Mouse (Mus musculus) neural tube, embryonic 11.5 days (tissue): ENCODE results near the gene Fgf12. TPM values are rescaled to one million over a fixed set of nuclear protein-coding genes. Genes with fewer than 3 reads are reported as not detected.

Experiments used
- ATAC-seq: fragments of 200-750 bp; cut with Nextera tagmentation; 2 replicates; pipeline ENCODE4 v1.8.0; 2017; ENCODE audit warnings: moderate number of reproducible peaks, mild to moderate bottlenecking, moderate TSS enrichment, moderate library complexity; ENCODE audit not compliant: insufficient read depth, low FRiP score, low TSS enrichment
- DNase-seq: peaks from one replicate; pipeline ENCODE4 v3.0.0-alpha.2; 2015; ENCODE audit warnings: low spot score
- H3K27ac ChIP-seq: fragments of 300-500 bp; sonication (generic); 2 replicates; pipeline ENCODE4 v1.5.1; 2014; ENCODE audit warnings: low read depth, mild to moderate bottlenecking, low read length
- H3K27me3 ChIP-seq: fragments of 300-500 bp; sonication (generic); 2 replicates; pipeline ENCODE4 v1.6.1; 2014; ENCODE audit warnings: mild to moderate bottlenecking, low read length, mixed read lengths; ENCODE audit not compliant: control insufficient read depth, insufficient read depth
- H3K36me3 ChIP-seq: fragments of 300-500 bp; sonication (generic); 2 replicates; pipeline ENCODE4 v1.6.1; 2014; ENCODE audit warnings: mild to moderate bottlenecking, low read length, moderate library complexity, mixed read lengths; ENCODE audit not compliant: control insufficient read depth, insufficient read depth
- H3K4me1 ChIP-seq: fragments of 300-500 bp; sonication (generic); 2 replicates; pipeline ENCODE4 v1.6.1; 2014; ENCODE audit warnings: low read length, mixed read lengths; ENCODE audit not compliant: control insufficient read depth, insufficient read depth
- H3K4me2 ChIP-seq: fragments of 300-500 bp; sonication (generic); 2 replicates; pipeline ENCODE4 v1.6.1; 2014; ENCODE audit warnings: low read depth, mild to moderate bottlenecking, moderate library complexity
- H3K4me3 ChIP-seq: fragments of 300-500 bp; sonication (generic); 2 replicates; pipeline ENCODE4 v1.5.1; 2014; ENCODE audit warnings: low read depth, low read length
- H3K9ac ChIP-seq: fragments of 300-500 bp; sonication (generic); 2 replicates; pipeline ENCODE4 v1.6.1; 2014; ENCODE audit warnings: mild to moderate bottlenecking, low read length
- H3K9me3 ChIP-seq: fragments of 300-500 bp; sonication (generic); 2 replicates; pipeline ENCODE4 v1.6.1; 2016; ENCODE audit warnings: low read length; ENCODE audit not compliant: control insufficient read depth
- WGBS: fragments of 180-500 bp; shearing (Covaris S2); extraction: QIAGEN DNeasy Blood & Tissue Kit; methylation state at CpG from one replicate; pipeline ENCODE4 v1.1.7; 2014; 5-methylcytosine and 5-hydroxymethylcytosine counted together
- polyA plus RNA-seq: library from polyadenylated mRNA; unstranded; fragments of >200 nt; fragmentation: Nextera tagmentation; extraction: Ambion mirVana; gene quantifications from 2 replicates; pipeline ENCODE4 v1.2.1, GENCODE M21; 2014

Gene Fgf12
- polyA plus RNA-seq, 1 experiment from 2014 or later = 7.8 TPM

DNA sequence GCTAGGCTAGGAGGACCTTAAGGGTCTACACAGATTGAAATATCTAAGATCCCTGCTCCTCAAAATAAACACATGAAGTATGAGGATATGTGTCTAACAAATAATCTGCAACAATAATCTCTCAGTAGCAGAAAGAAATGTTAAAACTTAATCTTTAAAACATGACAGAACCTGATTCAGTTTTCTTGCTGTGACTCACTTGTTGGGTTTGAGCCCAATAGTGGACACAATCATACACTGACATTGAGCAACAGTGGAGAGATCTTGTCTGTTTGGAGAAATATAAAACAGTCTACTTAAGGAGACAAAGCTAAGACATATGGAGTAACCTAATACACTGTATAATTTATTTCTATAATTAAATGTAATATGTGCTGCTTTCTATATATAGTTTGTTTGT, 379.6 kb downstream of the Fgf12 start:
- Histone ChIP-seq H3K27ac (no peak overlapping the region), H3K4me2 (no peak overlapping the region), H3K4me3 (no peak overlapping the region), H3K27me3 (no peaks in the 10 kb centered on the region), H3K4me1 (no peaks in the 10 kb centered on the region), H3K9me3 (no peaks in the 10 kb centered on the region), H3K36me3 (no peaks in the 10 kb centered on the region), H3K9ac (no peak overlapping the region)
- DNase-seq (no peak), ATAC-seq (no peak)

- no peak overlapping the region for H3K9ac ChIP-seq
- no peak for DNase-seq
- 89% methylated on average over 2 of the region's 2 CpGs for WGBS
Observed at GRCm38 (mm10) chr16:28350624-28351023, 402.2 kb downstream of the Fgf12 start.

DNA sequence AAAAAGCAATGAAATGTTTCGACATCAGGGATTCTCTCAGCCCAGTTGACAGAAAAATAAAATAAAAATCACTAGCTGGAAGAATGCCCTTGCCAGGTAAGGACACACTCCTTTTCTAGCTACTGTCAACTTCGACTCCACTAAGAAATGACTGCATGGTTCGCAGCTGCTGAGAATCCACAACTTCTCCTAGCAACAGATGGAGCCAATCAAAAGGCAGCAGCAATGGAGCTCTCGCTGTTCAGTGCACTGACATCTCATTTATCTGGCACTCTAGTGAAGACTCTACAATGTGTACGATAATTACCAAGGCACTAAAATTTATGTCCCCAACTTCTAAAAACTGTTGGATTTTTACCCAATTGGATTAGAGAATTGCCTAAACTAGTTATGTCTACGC, 407.5 kb downstream of the Fgf12 start:
- no peak overlapping the region for H3K9ac ChIP-seq
- ATAC-seq (no peak), DNase-seq (peak; percentile 24)
- H3K4me1 ChIP-seq = no peaks in the 10 kb centered on the region
- no peak overlapping the region for H3K4me3 ChIP-seq
- H3K27ac ChIP-seq = no peak overlapping the region
- no peaks in the 10 kb centered on the region for H3K27me3 ChIP-seq
- no peaks in the 10 kb centered on the region for H3K36me3 ChIP-seq
- H3K4me2 ChIP-seq = no peak overlapping the region
- WGBS = 46% methylated on average over 6 of the region's 6 CpGs
- no peaks in the 10 kb centered on the region for H3K9me3 ChIP-seq

More at GRCm38 (mm10) chr16:28350624-28351023, 402.2 kb downstream of the Fgf12 start:
- Histone ChIP-seq H3K4me3 (no peak overlapping the region), H3K27me3 (no peaks in the 10 kb centered on the region), H3K4me2 (no peak overlapping the region), H3K4me1 (no peaks in the 10 kb centered on the region), H3K27ac (no peak overlapping the region), H3K9me3 (no peaks in the 10 kb centered on the region), H3K36me3 (no peaks in the 10 kb centered on the region)
- no peak for ATAC-seq

DNA sequence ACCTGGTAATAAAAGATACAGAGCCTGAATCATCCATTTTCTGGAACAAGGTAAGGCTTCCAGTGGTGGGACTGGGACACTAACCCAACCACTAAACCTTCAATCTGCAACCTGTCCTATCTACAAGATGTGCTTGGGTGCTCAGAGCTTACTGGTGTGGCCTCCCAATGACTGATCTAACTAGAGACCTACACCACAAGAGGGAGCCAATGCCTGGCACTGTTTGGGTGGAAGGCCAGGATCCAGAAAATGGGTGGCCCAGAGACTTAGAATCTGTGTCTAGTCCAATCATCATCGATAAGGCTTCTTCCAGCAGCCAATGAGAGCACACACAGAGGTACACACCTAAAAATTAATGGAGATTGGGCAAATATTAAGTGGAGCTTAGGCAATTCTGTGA, 414.9 kb downstream of the Fgf12 start:
- Histone ChIP-seq H3K36me3 (no peaks in the 10 kb centered on the region), H3K4me1 (no peaks in the 10 kb centered on the region), H3K4me2 (no peak overlapping the region), H3K27ac (no peak overlapping the region), H3K27me3 (no peaks in the 10 kb centered on the region), H3K9ac (no peak overlapping the region), H3K9me3 (no peaks in the 10 kb centered on the region), H3K4me3 (no peak overlapping the region)
- DNase-seq (no peak), ATAC-seq (no peak)
- 85% methylated on average over 1 of the region's 1 CpGs for WGBS

- WGBS = 86% methylated on average over 1 of the region's 1 CpGs
Observed at GRCm38 (mm10) chr16:28336700-28337099, 416.2 kb downstream of the Fgf12 start.

DNA sequence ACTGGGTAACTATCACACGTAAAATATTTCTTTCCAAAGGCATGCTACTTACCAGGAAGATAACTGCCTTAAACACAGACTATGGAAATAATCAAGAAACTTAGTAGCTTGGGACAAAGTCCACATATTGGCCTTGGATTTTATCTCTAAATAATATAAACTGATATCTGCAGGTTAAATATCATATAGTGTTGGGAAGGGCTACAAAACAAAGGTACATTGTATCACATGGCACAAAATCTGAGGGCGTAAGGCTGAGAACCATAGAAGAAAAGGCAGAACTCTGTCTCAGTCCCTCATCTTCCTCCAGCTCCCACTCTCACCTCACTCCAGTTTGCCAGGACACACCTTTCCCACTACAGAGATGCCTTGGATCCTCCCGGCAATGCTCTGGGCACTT, 417.8 kb downstream of the Fgf12 start:
- no peaks in the 10 kb centered on the region for H3K4me1 ChIP-seq
- H3K27ac ChIP-seq = no peak overlapping the region
- no peak overlapping the region for H3K9ac ChIP-seq
- no peaks in the 10 kb centered on the region for H3K27me3 ChIP-seq
- ATAC-seq = no peak
- H3K36me3 ChIP-seq = no peaks in the 10 kb centered on the region
- no peak for DNase-seq
- no peaks in the 10 kb centered on the region for H3K9me3 ChIP-seq
- WGBS = 92% methylated on average over 3 of the region's 3 CpGs
- H3K4me2 ChIP-seq = no peak overlapping the region
- no peak overlapping the region for H3K4me3 ChIP-seq

More at GRCm38 (mm10) chr16:28336700-28337099, 416.2 kb downstream of the Fgf12 start:
- Histone ChIP-seq H3K4me2 (no peak overlapping the region), H3K4me3 (no peak overlapping the region), H3K9ac (no peak overlapping the region), H3K27me3 (no peaks in the 10 kb centered on the region), H3K4me1 (no peaks in the 10 kb centered on the region), H3K27ac (no peak overlapping the region), H3K9me3 (no peaks in the 10 kb centered on the region), H3K36me3 (no peaks in the 10 kb centered on the region)
- ATAC-seq (no peak), DNase-seq (no peak)

DNA sequence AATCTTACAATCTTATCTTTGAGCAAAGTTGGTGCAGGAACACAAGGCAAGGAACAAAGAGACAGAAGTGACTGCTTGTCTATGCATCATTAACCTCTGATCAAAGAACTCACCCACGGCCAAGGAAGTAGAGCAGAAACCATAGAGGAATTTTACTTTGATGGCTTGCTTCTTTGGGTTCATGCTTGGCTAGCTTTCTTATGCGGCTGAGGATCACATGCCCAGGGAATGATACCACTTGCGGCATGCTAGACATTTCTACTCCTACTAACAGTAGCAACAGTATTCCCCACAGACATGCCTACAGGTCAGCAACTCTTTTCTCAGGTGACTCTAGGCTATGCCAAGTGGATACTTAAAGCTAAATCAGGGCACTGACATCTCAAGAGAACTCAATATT, 429.3 kb downstream of the Fgf12 start:
- no peak overlapping the region for H3K4me3 ChIP-seq
- DNase-seq (no peak), ATAC-seq (no peak)
- 53% methylated on average over 3 of the region's 3 CpGs for WGBS
- no peak overlapping the region for H3K27ac ChIP-seq
- H3K9me3 ChIP-seq = no peaks in the 10 kb centered on the region
- no peaks in the 10 kb centered on the region for H3K27me3 ChIP-seq
- H3K4me1 ChIP-seq = no peaks in the 10 kb centered on the region
- H3K4me2 ChIP-seq = no peak overlapping the region
- no peaks in the 10 kb centered on the region for H3K36me3 ChIP-seq
- H3K9ac ChIP-seq = no peak overlapping the region

DNA sequence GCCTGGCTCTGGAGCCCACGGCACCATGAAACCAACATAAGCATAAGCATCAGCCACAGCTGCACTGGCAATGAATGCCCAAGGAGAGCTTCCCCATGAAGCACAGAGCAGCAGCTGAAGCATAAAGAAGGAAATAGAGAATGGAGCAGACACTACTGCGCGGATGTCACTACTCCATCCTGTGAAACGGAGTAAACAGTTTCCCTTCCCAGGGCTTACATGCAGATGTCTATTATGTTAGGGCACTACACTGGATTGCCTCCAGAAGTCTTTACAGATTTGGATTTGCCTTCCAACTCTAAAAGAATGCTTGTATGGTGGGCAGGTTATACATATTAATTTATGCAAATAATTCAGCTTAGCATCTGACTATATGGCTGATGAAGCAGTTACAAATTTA, 441.2 kb downstream of the Fgf12 start:
- no peaks in the 10 kb centered on the region for H3K4me1 ChIP-seq
- no peak overlapping the region for H3K9ac ChIP-seq
- ATAC-seq = no peak
- H3K4me2 ChIP-seq = no peak overlapping the region
- WGBS = 89% methylated on average over 4 of the region's 4 CpGs
- H3K27me3 ChIP-seq = no peaks in the 10 kb centered on the region
- no peak for DNase-seq
- H3K9me3 ChIP-seq = no peaks in the 10 kb centered on the region
- no peak overlapping the region for H3K4me3 ChIP-seq
- H3K27ac ChIP-seq = no peak overlapping the region
- H3K36me3 ChIP-seq = no peaks in the 10 kb centered on the region

DNA sequence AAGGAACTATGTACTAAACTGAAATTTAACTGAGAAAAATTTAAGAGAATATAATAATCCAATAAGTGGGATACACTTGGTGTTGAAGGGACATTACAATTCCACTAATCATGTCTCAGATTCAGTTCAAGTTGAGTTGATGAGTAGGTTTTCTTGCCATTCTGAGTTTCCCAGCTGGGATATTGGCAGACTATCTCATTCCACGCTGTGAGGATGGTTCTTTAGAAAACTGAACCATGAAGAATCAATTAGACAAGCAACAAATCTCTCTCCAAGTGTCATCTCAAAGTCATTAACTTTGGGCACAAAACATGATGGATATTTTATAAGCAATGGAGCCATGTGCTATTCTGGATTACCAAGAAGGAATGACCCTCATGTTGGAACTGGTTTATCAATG, 449.0 kb downstream of the Fgf12 start:
- H3K27ac ChIP-seq = no peak overlapping the region
- ATAC-seq = no peak
- 62% methylated on average over 1 of the region's 1 CpGs for WGBS
- no peak overlapping the region for H3K4me3 ChIP-seq
- H3K4me1 ChIP-seq = no peaks in the 10 kb centered on the region
- H3K36me3 ChIP-seq = no peaks in the 10 kb centered on the region
- H3K4me2 ChIP-seq = no peak overlapping the region
- no peak for DNase-seq
- no peaks in the 10 kb centered on the region for H3K9me3 ChIP-seq
- H3K9ac ChIP-seq = no peak overlapping the region
- no peaks in the 10 kb centered on the region for H3K27me3 ChIP-seq
